Mouse (Mus musculus) embryonic facial prominence, embryonic 14.5 days (tissue): Measurements from ENCODE around the gene Iqcc. TPM values are rescaled to one million over a fixed set of nuclear protein-coding genes. Genes with fewer than 3 reads are reported as not detected.
A peak's percentile ranks its signal among the peaks of the same experiment; 100 is the strongest.

Experiments used
- ATAC-seq: fragments of 200-750 bp; cut with Nextera tagmentation; 2 replicates; pipeline ENCODE4 v1.8.0; 2017; ENCODE audit warnings: low read depth, moderate number of reproducible peaks, moderate TSS enrichment
- DNase-seq: peaks from one replicate; pipeline ENCODE4 v3.0.0-alpha.2; 2015; ENCODE audit warnings: low spot score
- H3K27ac ChIP-seq: fragments of 300-500 bp; sonication (generic); replicated peaks from 2 replicates; pipeline ENCODE4 v1.5.1; 2014; ENCODE audit warnings: low read depth, mild to moderate bottlenecking, low read length, moderate library complexity
- H3K27me3 ChIP-seq: fragments of 300-500 bp; sonication (generic); replicated peaks from 2 replicates; pipeline ENCODE4 v1.6.1; 2014; ENCODE audit warnings: low read length; ENCODE audit not compliant: control insufficient read depth, insufficient read depth
- H3K36me3 ChIP-seq: fragments of 300-500 bp; sonication (generic); 2 replicates; pipeline ENCODE4 v1.6.1; 2014; ENCODE audit warnings: low read length, mixed read lengths; ENCODE audit not compliant: control insufficient read depth, insufficient read depth
- H3K4me1 ChIP-seq: fragments of 300-500 bp; sonication (generic); 2 replicates; pipeline ENCODE4 v1.6.1; 2014; ENCODE audit warnings: antibody characterized with exemption, low read length; ENCODE audit not compliant: control insufficient read depth, insufficient read depth
- H3K4me2 ChIP-seq: fragments of 300-500 bp; sonication (generic); 2 replicates; pipeline ENCODE4 v1.6.1; 2014; ENCODE audit warnings: low read depth, mild to moderate bottlenecking, low read length, moderate library complexity, mixed read lengths
- H3K4me3 ChIP-seq: fragments of 300-500 bp; sonication (generic); 2 replicates; pipeline ENCODE4 v1.5.1; 2014; ENCODE audit warnings: low read depth, mild to moderate bottlenecking, low read length
- H3K9ac ChIP-seq: fragments of 300-500 bp; sonication (generic); 2 replicates; pipeline ENCODE4 v1.6.1; 2014; ENCODE audit warnings: low read depth, mild to moderate bottlenecking, low read length, moderate library complexity, mixed read lengths
- H3K9me3 ChIP-seq: fragments of 300-500 bp; sonication (generic); 2 replicates; pipeline ENCODE4 v1.6.1; 2016; ENCODE audit warnings: low read length; ENCODE audit not compliant: control insufficient read depth
- WGBS: fragments of 180-500 bp; shearing (Covaris S2); extraction: QIAGEN DNeasy Blood & Tissue Kit; methylation state at CpG from one replicate; pipeline ENCODE4 v1.1.7; 2014; 5-methylcytosine and 5-hydroxymethylcytosine counted together
- polyA plus RNA-seq: library from polyadenylated mRNA; unstranded; fragments of >200 nt; fragmentation: Nextera tagmentation; extraction: Ambion mirVana; gene quantifications from 2 replicates; pipeline ENCODE4 v1.2.1, GENCODE M21; 2014

Iqcc gene
- polyA plus RNA-seq, 1 experiment from 2014 or later, result 26.6 TPM

- 70% methylated on average over 7 of the region's 7 CpGs for WGBS
- H3K27ac ChIP-seq, result no peak overlapping the region
- H3K9ac ChIP-seq, result no peak overlapping the region
- H3K4me2 ChIP-seq, result no peak overlapping the region
- no peaks in the 10 kb centered on the region for H3K36me3 ChIP-seq
- DNase-seq, result no peak
- H3K4me3 ChIP-seq, result no peak overlapping the region
- no peak for ATAC-seq
- H3K9me3 ChIP-seq, result no peaks in the 10 kb centered on the region
- H3K27me3 ChIP-seq, result no peaks in the 10 kb centered on the region
- no peaks in the 10 kb centered on the region; the same call in 1 of the 2 replicates for H3K4me1 ChIP-seq
These were observed 38.6 kb downstream of the Iqcc start for GRCm38 (mm10) chr4:129580347-129580746.

DNA sequence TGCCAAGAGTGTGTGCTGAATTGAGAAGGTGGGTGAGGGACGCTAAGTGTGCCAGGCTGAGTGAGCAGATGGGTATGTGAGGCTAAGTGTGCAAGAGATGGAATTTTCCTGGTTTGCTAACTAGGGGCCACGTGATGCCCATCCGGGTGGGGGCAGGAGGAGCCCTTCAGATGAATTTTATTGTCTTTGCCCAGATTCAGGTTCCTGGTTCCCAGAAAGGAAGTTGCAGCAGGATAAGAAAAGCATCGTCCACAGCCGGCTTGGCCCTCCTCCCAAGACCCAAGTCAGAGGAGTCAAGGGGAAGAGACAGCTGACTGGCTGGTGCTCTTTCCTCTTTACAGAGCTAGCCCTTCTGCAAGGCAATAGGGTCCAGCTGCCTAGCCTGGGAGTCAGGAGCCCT lies 40.4 kb downstream of the Iqcc start, which contains the start of gene Fam167b:
TSS of gene Fam167b (minus strand) at position 84 of the 400 bp plus-strand sequence.
- Histone ChIP-seq H3K27ac (no peak within 1 kb of the TSS), H3K36me3 (no peaks in the 10 kb centered on the region), H3K4me1 (no peaks in the 10 kb centered on the region), H3K9me3 (no peaks in the 10 kb centered on the region), H3K4me2 (peak within 1 kb of the TSS; percentile 12; the same call in 1 of the 2 replicates), H3K9ac (no peak within 1 kb of the TSS), H3K4me3 (no peak within 1 kb of the TSS), H3K27me3 (no peaks in the 10 kb centered on the region)
- DNase-seq (no peak), ATAC-seq (no peak)
- 91% methylated on average over 5 of the region's 5 CpGs for WGBS

DNA sequence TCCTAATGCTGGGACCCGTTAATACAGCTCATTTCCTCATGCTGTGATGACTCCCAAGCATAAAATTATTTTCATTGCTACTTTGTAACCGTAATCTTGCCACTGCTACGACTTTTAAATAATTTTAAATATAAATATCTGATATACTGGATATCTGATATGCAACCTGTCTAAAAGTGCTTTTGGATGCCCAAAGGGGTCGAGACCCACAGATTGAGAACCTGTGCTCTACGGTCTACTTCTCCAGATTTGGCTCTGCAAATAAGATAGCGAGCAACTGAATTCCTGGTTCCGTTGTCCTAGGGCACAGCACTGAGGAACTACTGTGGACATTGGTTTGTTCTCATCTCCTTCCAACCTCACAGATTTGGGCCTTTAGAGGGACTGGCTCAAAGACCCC lies 41.2 kb downstream of the Iqcc start:
- H3K4me2 ChIP-seq, result no peak overlapping the region; the same call in 1 of the 2 replicates
- DNase-seq (no peak), ATAC-seq (no peak)
- no peaks in the 10 kb centered on the region for H3K4me1 ChIP-seq
- H3K27me3 ChIP-seq, result no peaks in the 10 kb centered on the region
- no peak overlapping the region for H3K27ac ChIP-seq
- 80% methylated on average over 7 of the region's 7 CpGs for WGBS
- H3K9ac ChIP-seq, result no peak overlapping the region
- no peaks in the 10 kb centered on the region for H3K9me3 ChIP-seq
- no peak overlapping the region for H3K4me3 ChIP-seq
- no peaks in the 10 kb centered on the region for H3K36me3 ChIP-seq

DNA sequence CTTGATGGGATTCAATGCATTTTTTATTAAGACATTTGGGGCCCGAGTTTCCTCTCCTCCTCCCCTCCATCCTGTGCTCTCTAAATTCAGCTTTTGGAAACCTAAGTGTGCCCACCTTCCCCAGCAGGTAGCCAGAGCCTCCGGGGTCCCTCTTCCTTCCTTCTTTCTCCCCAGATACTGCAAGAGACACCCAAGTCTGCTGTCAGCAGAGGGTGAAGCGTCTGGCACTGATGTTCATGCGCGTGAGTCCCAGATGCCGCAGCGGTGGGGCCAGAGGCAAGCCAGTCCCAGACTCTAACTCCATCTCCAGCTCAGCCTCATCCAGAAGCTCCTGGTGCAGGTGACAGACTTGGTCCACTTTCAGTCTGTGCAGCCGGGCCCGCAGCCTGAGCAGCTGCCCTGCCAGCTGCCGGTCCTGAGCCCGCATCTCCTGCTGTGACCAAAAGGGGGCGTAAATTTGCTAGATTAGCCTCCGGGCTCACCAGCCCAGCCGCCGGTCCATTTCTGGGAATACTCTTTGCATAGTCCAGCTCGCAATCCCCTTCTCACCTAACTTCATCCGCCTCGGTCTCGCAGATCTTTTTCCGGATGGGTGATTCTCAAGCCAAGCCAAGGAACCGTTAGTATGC lies 41.9 kb downstream of the Iqcc start:
- Histone ChIP-seq H3K9ac (0 out of 2 replicates have a peak overlapping the region, but pooled peaks have one; percentile 10), H3K4me3 (no peak overlapping the region), H3K4me1 (no peaks in the 10 kb centered on the region), H3K4me2 (peak overlapping the region; percentile 15), H3K36me3 (no peaks in the 10 kb centered on the region), H3K27ac (no peak overlapping the region), H3K27me3 (no peaks in the 10 kb centered on the region), H3K9me3 (no peaks in the 10 kb centered on the region)
- DNase-seq (peak; percentile 70), ATAC-seq (no peak)
- WGBS, result 33% methylated on average over 21 of the region's 21 CpGs

DNA sequence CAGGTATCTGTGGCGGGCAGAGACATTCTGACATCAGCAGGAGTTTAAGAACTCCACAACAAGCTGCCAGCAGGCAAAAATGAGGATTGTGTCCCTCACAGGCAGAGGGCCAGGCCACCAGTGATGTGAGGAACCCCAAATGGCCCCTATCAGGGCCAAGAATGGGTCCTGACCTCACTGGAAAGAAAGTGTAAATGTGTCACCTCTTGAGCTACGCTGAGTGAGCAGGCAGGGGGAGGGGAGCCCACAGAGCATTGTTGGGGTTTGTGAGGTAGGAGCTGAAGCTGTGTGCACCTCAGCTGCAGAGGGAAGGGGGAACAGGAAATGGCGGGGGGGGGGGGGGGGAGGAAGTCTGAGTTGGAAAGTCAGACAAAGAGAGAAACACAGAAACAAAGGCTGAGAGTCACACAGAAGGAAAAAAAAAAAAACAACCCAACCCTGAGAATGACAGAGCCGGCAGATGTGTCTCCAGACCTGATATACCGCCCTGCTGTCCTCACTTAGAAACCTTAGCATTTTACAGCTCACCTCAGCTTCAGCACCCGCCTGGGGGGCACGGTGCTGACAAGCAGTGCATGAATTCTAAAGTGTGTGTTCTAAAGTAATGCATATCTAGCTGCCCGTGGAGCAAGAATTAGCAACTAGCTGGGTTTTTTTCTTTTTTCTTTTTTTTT lies 43.6 kb downstream of the Iqcc start:
- Histone ChIP-seq H3K4me2 (no peak overlapping the region), H3K36me3 (no peaks in the 10 kb centered on the region), H3K27me3 (no peaks in the 10 kb centered on the region), H3K27ac (0 out of 2 replicates have a peak overlapping the region, but pooled peaks have one; percentile 28), H3K9ac (peak overlapping the region; percentile 40), H3K9me3 (no peaks in the 10 kb centered on the region), H3K4me1 (no peaks in the 10 kb centered on the region), H3K4me3 (no peak overlapping the region)
- WGBS, result 44% methylated on average over 7 of the region's 8 CpGs
- peak; percentile 17 for DNase-seq
- ATAC-seq, result no peak; the same call in 1 of the 2 replicates

DNA sequence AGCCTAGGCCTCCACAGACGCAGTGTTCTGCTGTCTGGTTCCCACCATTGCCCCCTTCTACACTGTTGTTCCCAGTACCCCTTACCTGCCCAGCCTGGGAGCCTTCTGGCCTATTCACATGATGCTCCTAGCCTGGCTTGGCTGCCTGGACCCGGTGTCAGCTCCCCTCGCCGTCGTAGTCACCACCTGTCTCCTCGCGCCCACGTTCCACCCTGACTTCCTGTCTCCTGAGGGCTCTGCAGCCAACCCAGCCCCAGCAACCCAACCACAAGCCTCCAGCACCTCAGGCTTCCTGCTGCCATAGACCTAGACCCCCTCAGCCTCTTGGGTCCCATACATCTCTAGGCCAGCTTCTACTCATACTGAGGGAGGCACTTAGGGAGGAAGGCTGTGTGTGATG lies 45.5 kb downstream of the Iqcc start, which contains the start of gene Lck:
TSS of gene Lck (minus strand) at position 212 of the 400 bp plus-strand sequence.
- Histone ChIP-seq H3K36me3 (no peaks in the 10 kb centered on the region), H3K4me3 (no peak within 1 kb of the TSS), H3K27me3 (no peaks in the 10 kb centered on the region), H3K4me2 (no peak within 1 kb of the TSS), H3K9me3 (no peaks in the 10 kb centered on the region), H3K27ac (no peak within 1 kb of the TSS), H3K4me1 (no peaks in the 10 kb centered on the region), H3K9ac (no peak within 1 kb of the TSS)
- DNase-seq (no peak), ATAC-seq (no peak)
- WGBS, result 89% methylated on average over 8 of the region's 8 CpGs

DNA sequence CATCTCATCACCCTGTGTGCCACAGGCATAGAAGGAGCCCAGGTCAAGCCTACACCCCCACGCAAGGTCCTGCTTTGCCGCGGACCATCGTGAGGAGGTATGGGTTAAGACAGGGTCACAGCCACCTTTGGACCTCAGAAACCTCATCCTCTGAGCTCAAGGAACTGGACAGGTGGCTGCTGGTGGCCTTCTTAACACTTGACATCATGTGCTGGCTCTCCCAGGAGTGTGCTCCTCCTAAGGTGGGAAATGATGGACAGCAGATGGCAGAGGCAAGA lies 45.9 kb downstream of the Iqcc start:
- no peaks in the 10 kb centered on the region for H3K36me3 ChIP-seq
- no peak overlapping the region for H3K9ac ChIP-seq
- H3K4me1 ChIP-seq, result no peaks in the 10 kb centered on the region
- no peak overlapping the region for H3K4me3 ChIP-seq
- no peak overlapping the region for H3K4me2 ChIP-seq
- H3K27ac ChIP-seq, result no peak overlapping the region
- ATAC-seq, result no peak
- DNase-seq, result no peak
- H3K9me3 ChIP-seq, result no peaks in the 10 kb centered on the region
- WGBS, result 93% methylated on average over 4 of the region's 4 CpGs
- no peaks in the 10 kb centered on the region for H3K27me3 ChIP-seq

GRCm38 (mm10) chr4:129572236-129573092 lies 46.4 kb downstream of the Iqcc start:
- no peak overlapping the region for H3K4me3 ChIP-seq
- DNase-seq, result no peak
- H3K4me1 ChIP-seq, result no peaks in the 10 kb centered on the region

More at GRCm38 (mm10) chr4:129572236-129573092, 46.4 kb downstream of the Iqcc start:
- Histone ChIP-seq H3K27ac (no peak overlapping the region), H3K9me3 (no peaks in the 10 kb centered on the region), H3K9ac (no peak overlapping the region), H3K4me2 (no peak overlapping the region), H3K27me3 (no peaks in the 10 kb centered on the region), H3K36me3 (no peaks in the 10 kb centered on the region)
- ATAC-seq, result no peak
- WGBS, result 86% methylated on average over 13 of the region's 13 CpGs
